Mouse (Mus musculus) embryonic facial prominence, embryonic 11.5 days (tissue): Measurements from ENCODE around the gene Gatd1. TPM values are rescaled to one million over a fixed set of nuclear protein-coding genes. Genes with fewer than 3 reads are reported as not detected.
"Not testable (repeated sequence)": the region's sequence is repeated elsewhere in the genome, so short reads cannot be mapped to it uniquely, and the experiment has no call there.

Experiments
- ATAC-seq: fragments of 200-750 bp; cut with Nextera tagmentation; replicated peaks from 2 replicates; pipeline ENCODE4 v1.8.0; 2017; ENCODE audit warnings: low read depth; ENCODE audit not compliant: insufficient number of reproducible peaks, low FRiP score, low TSS enrichment
- DNase-seq: peaks from one replicate; pipeline ENCODE4 v3.0.0-alpha.2; 2015; ENCODE audit warnings: low spot score
- H3K27ac ChIP-seq: fragments of 300-500 bp; sonication (generic); replicated peaks from 2 replicates; pipeline ENCODE4 v1.5.1; 2014; ENCODE audit warnings: mild to moderate bottlenecking, low read depth, low read length, control low read depth
- H3K27me3 ChIP-seq: fragments of 300-500 bp; sonication (generic); 2 replicates; pipeline ENCODE4 v1.6.1; 2014; ENCODE audit warnings: mild to moderate bottlenecking, low read length, moderate library complexity, mixed read lengths; ENCODE audit not compliant: control insufficient read depth, insufficient read depth
- H3K36me3 ChIP-seq: fragments of 300-500 bp; sonication (generic); replicated peaks from 2 replicates; pipeline ENCODE4 v1.6.1; 2014; ENCODE audit warnings: low read depth, mild to moderate bottlenecking, low read length, moderate library complexity, mixed read lengths; ENCODE audit not compliant: control insufficient read depth, insufficient read depth
- H3K4me1 ChIP-seq: fragments of 300-500 bp; sonication (generic); 2 replicates; pipeline ENCODE4 v1.6.1; 2014; ENCODE audit warnings: low read length, mixed read lengths; ENCODE audit not compliant: control insufficient read depth, insufficient read depth
- H3K4me2 ChIP-seq: fragments of 300-500 bp; sonication (generic); 2 replicates; pipeline ENCODE4 v1.6.1; 2014; ENCODE audit warnings: low read depth, mild to moderate bottlenecking, control low read depth, low read length, moderate library complexity
- H3K4me3 ChIP-seq: fragments of 300-500 bp; sonication (generic); 2 replicates; pipeline ENCODE4 v1.5.1; 2014; ENCODE audit warnings: low read depth, low read length, control low read depth
- H3K9ac ChIP-seq: fragments of 300-500 bp; sonication (generic); replicated peaks from 2 replicates; pipeline ENCODE4 v1.6.1; 2014; ENCODE audit warnings: mild to moderate bottlenecking, control low read depth, low read length
- H3K9me3 ChIP-seq: fragments of 300-500 bp; sonication (generic); replicated peaks from 2 replicates; pipeline ENCODE4 v1.6.1; 2016; ENCODE audit warnings: mild to moderate bottlenecking, low read length, inconsistent platforms, mixed read lengths; ENCODE audit not compliant: control insufficient read depth
- WGBS: fragments of 180-500 bp; shearing (Covaris S2); extraction: QIAGEN DNeasy Blood & Tissue Kit; methylation state at CpG from one replicate; pipeline ENCODE4 v1.1.7; 2014; 5-methylcytosine and 5-hydroxymethylcytosine counted together
- polyA plus RNA-seq: library from polyadenylated mRNA; unstranded; fragments of >200 nt; fragmentation: Nextera tagmentation; extraction: Ambion mirVana; gene quantifications from 2 replicates; pipeline ENCODE4 v1.2.1, GENCODE M21; 2014

Gene Gatd1
- polyA plus RNA-seq, 1 experiment from 2014 or later: 44.6 TPM

- peak within 1 kb of the TSS; percentile 49 for H3K4me2 ChIP-seq
- H3K27me3 ChIP-seq: no peaks in the 10 kb centered on the region
- 0 out of 2 replicates have a peak, but pooled peaks cover 3% of the 10 kb centered on the region for H3K36me3 ChIP-seq
- H3K27ac ChIP-seq: peak within 1 kb of the TSS; percentile 48
- ATAC-seq: peak; percentile 77
- no peaks in the 10 kb centered on the region for H3K9me3 ChIP-seq
- peak within 1 kb of the TSS; percentile 89 for H3K9ac ChIP-seq
- DNase-seq: peak; percentile 96
- WGBS: under 1% methylated on average over 63 of the region's 63 CpGs
- peaks cover 7% of the 10 kb centered on the region; the same call in 1 of the 2 replicates for H3K4me1 ChIP-seq
- peak within 1 kb of the TSS; percentile 85 for H3K4me3 ChIP-seq
Observed at GRCm38 (mm10) chr7:141447110-141447991, 33.4 kb upstream of the Gatd1 start, which contains the start of gene Rplp2. Gene Rplp2, plus strand, starts transcription at chr7:141447370.

GRCm38 (mm10) chr7:141446374-141446773, 32.4 kb upstream of the Gatd1 start:
- not testable (repeated sequence) for H3K4me2 ChIP-seq, H3K9me3 ChIP-seq, H3K36me3 ChIP-seq, ATAC-seq, H3K4me1 ChIP-seq, DNase-seq, H3K4me3 ChIP-seq, H3K9ac ChIP-seq, H3K27me3 ChIP-seq, H3K27ac ChIP-seq
- WGBS: 85% methylated on average over 3 of the region's 3 CpGs

- ATAC-seq (peak; percentile 35), DNase-seq (peak; percentile 91)
- no peaks in the 10 kb centered on the region for H3K9me3 ChIP-seq
- WGBS: under 1% methylated on average over 24 of the region's 25 CpGs
- peaks cover 7% of the 10 kb centered on the region; the same call in 1 of the 2 replicates for H3K4me1 ChIP-seq
- no peaks in the 10 kb centered on the region; the same call in none of the 2 replicates for H3K36me3 ChIP-seq
- H3K4me2 ChIP-seq: peak within 1 kb of the TSS; percentile 84
- peak within 1 kb of the TSS; percentile 49 for H3K4me3 ChIP-seq
- H3K27ac ChIP-seq: 0 out of 2 replicates have a peak within 1 kb of the TSS, but pooled peaks have one; percentile 32
- peak within 1 kb of the TSS; percentile 72 for H3K9ac ChIP-seq
- H3K27me3 ChIP-seq: no peaks in the 10 kb centered on the region
Observed at GRCm38 (mm10) chr7:141443828-141444237, 29.9 kb upstream of the Gatd1 start, which contains the start of gene Pidd1. Gene Pidd1, minus strand, starts transcription at chr7:141444025.

- 26% methylated on average over 12 of the region's 12 CpGs for WGBS
Observed at GRCm38 (mm10) chr7:141443081-141443821, 29.3 kb upstream of the Gatd1 start.

GRCm38 (mm10) chr7:141442199-141442598, 28.3 kb upstream of the Gatd1 start:
- 90% methylated on average over 13 of the region's 13 CpGs for WGBS
- Histone ChIP-seq H3K4me1 (peaks cover 7% of the 10 kb centered on the region; the same call in 1 of the 2 replicates), H3K4me3 (no peak overlapping the region), H3K36me3 (no peaks in the 10 kb centered on the region; the same call in none of the 2 replicates), H3K9ac (peak overlapping the region; percentile 72), H3K9me3 (no peaks in the 10 kb centered on the region), H3K27me3 (no peaks in the 10 kb centered on the region), H3K27ac (no peak overlapping the region), H3K4me2 (peak overlapping the region; percentile 84; the same call in 1 of the 2 replicates)
- DNase-seq (no peak), ATAC-seq (no peak)

More at GRCm38 (mm10) chr7:141443081-141443821, 29.3 kb upstream of the Gatd1 start:
- DNase-seq (peak; percentile 71), ATAC-seq (no peak)
- H3K4me3 ChIP-seq: peak overlapping the region; percentile 49
- no peaks in the 10 kb centered on the region; the same call in none of the 2 replicates for H3K36me3 ChIP-seq
- peak overlapping the region; percentile 84 for H3K4me2 ChIP-seq
- peaks cover 7% of the 10 kb centered on the region; the same call in 1 of the 2 replicates for H3K4me1 ChIP-seq
- H3K27ac ChIP-seq: 0 out of 2 replicates have a peak overlapping the region, but pooled peaks have one; percentile 32
- peak overlapping the region; percentile 72 for H3K9ac ChIP-seq
- H3K9me3 ChIP-seq: no peaks in the 10 kb centered on the region
- no peaks in the 10 kb centered on the region for H3K27me3 ChIP-seq

GRCm38 (mm10) chr7:141441460-141441859, 27.5 kb upstream of the Gatd1 start:
- Histone ChIP-seq H3K4me1 (peaks cover 7% of the 10 kb centered on the region; the same call in 1 of the 2 replicates), H3K27ac (no peak overlapping the region), H3K27me3 (no peaks in the 10 kb centered on the region), H3K4me2 (no peak overlapping the region), H3K4me3 (no peak overlapping the region), H3K36me3 (no peaks in the 10 kb centered on the region; the same call in none of the 2 replicates), H3K9me3 (no peaks in the 10 kb centered on the region), H3K9ac (no peak overlapping the region)
- WGBS: 90% methylated on average over 9 of the region's 9 CpGs
- DNase-seq (no peak), ATAC-seq (no peak)

GRCm38 (mm10) chr7:141440613-141441012, 26.7 kb upstream of the Gatd1 start:
- H3K9ac ChIP-seq: no peak overlapping the region
- H3K27me3 ChIP-seq: no peaks in the 10 kb centered on the region
- DNase-seq (peak; percentile 57), ATAC-seq (no peak)
- H3K9me3 ChIP-seq: no peaks in the 10 kb centered on the region
- H3K4me3 ChIP-seq: no peak overlapping the region
- H3K4me1 ChIP-seq: peaks cover 7% of the 10 kb centered on the region; the same call in 1 of the 2 replicates
- WGBS: 44% methylated on average over 6 of the region's 6 CpGs
- H3K4me2 ChIP-seq: no peak overlapping the region
- no peak overlapping the region for H3K27ac ChIP-seq
- H3K36me3 ChIP-seq: no peaks in the 10 kb centered on the region; the same call in none of the 2 replicates
